8 mouse cellular contexts compared by ENCODE assay signal in the genomic region with DNA sequence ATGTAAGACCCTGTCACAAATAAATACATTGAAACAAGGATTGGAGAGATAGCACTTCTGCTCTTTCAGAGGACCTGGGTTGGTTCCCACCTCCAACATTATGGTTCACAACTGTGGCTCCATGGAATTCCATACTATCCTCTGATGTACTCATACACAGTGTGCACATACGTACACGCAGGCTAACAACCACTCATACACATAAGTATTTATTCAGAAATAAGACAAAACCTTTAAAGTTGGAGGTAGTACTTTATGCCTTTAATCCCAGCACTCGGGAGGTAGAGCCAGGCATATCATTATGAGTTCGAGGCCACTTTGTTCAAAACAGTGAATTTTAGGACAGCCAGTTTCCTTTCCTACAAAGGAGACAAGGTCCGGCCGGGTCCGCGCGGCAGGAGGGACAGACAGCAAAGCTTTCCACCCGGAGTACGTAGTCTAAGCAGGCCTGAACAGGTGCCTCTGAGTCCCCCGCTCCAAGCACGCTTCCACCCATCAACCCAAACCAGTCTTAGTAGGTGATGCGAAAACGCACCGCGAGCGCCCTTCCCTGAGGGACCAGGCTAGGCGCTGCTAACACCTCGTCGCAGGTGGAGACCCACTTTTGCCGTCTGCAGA. TPM values are rescaled to one million over a fixed set of nuclear protein-coding genes. Genes with fewer than 3 reads are reported as not detected.
A peak's percentile ranks its signal among the peaks of the same experiment; 100 is the strongest.
DNase-seq lines count a peak whose midpoint lies in the region; ATAC-seq and TF ChIP-seq lines count a peak whose summit lies in the region.

No protein-coding gene starts in this region.

- no peak for TF ChIP-seq EP300 in liver, embryonic 14.5 days (IDR thresholded peaks at IDR 0.05; ENCODE audit: low read depth)

- H3K27me3 ChIP-seq in C2C12 (ENCODE audit: control insufficient read depth, insufficient read depth, insufficient read length) = no peaks in the 10 kb centered on the region
- H3K27me3 ChIP-seq in forebrain, embryonic 12.5 days = peaks cover 39% of the 10 kb centered on the region
- peaks cover 46% of the 10 kb centered on the region for H3K27me3 ChIP-seq in liver, embryonic 14.5 days (ENCODE audit: control insufficient read depth, insufficient read depth, low read length)

- no peaks in the 10 kb centered on the region for H3K79me2 ChIP-seq in C2C12 (ENCODE audit: control insufficient read depth, insufficient read depth)

- H3K9ac ChIP-seq in forebrain, embryonic 12.5 days = 0 out of 2 replicates have a peak overlapping the region, but pooled peaks have one; percentile 68
- no peak overlapping the region for H3K9ac ChIP-seq in liver, embryonic 14.5 days (replicated peaks)

- no peaks in the 10 kb centered on the region for H3K9me3 ChIP-seq in forebrain, embryonic 12.5 days
- H3K9me3 ChIP-seq in liver, embryonic 14.5 days (ENCODE audit: control insufficient read depth, low read length) = no peaks in the 10 kb centered on the region

- peak; percentile 94 for DNase-seq in heart, adult 11 months
- DNase-seq in heart, adult 18-20 months = no peak
- no peak for DNase-seq in liver, embryonic 14.5 days (ENCODE audit: low read depth in 3 of 3, low spot score in 3 of 3)
- DNase-seq in adrenal gland, adult 8-10 months = no peak
- DNase-seq in layer of hippocampus, postnatal 14 days (ENCODE audit: low spot score in 2 of 2) = no peak
- DNase-seq in left cerebral cortex, adult 8-10 months (ENCODE audit: low spot score in 2 of 2) = no peak

- ATAC-seq in forebrain, embryonic 12.5 days (ENCODE audit: low FRiP score) = 0 out of 2 replicates have a peak, but pooled peaks have one; percentile 19
- no peak for ATAC-seq in liver, embryonic 14.5 days (ENCODE audit: insufficient read depth)

- H3K79me3 ChIP-seq in C2C12 (ENCODE audit: low read depth) = no peaks in the 10 kb centered on the region

- WGBS in forebrain, embryonic 12.5 days = 3% methylated on average over 22 of the region's 22 CpGs
- 9% methylated on average over 22 of the region's 22 CpGs for WGBS in liver, embryonic 14.5 days (ENCODE audit: insufficient replicate concordance)

- H3K4me3 ChIP-seq in C2C12 (ENCODE audit: insufficient read depth, poor library complexity, severe bottlenecking) = peak overlapping the region; percentile 40
- peak overlapping the region; percentile 68 for H3K4me3 ChIP-seq in forebrain, embryonic 12.5 days (replicated peaks)
- H3K4me3 ChIP-seq in liver, embryonic 14.5 days (ENCODE audit: insufficient read depth in 1 of 2, low read depth in 2 of 2, low read length in 2 of 2) = peak overlapping the region in 1 of 2 experiments; percentile 83; a peak in 2 of 4 replicates

- H3K27ac ChIP-seq in forebrain, embryonic 12.5 days = no peak overlapping the region
- no peak overlapping the region for H3K27ac ChIP-seq in liver, embryonic 14.5 days

- peak overlapping the region; percentile 86 for H3K4me2 ChIP-seq in forebrain, embryonic 12.5 days
- H3K4me2 ChIP-seq in liver, embryonic 14.5 days (ENCODE audit: low read depth) = peak overlapping the region; percentile 97

- no peaks in the 10 kb centered on the region for H3K36me3 ChIP-seq in C2C12 (ENCODE audit: control insufficient read depth, insufficient read depth)
- no peaks in the 10 kb centered on the region for H3K36me3 ChIP-seq in forebrain, embryonic 12.5 days (replicated peaks)
- H3K36me3 ChIP-seq in liver, embryonic 14.5 days (replicated peaks; ENCODE audit: control insufficient read depth, insufficient read depth, low read depth) = no peaks in the 10 kb centered on the region

- TF ChIP-seq CTCF in C2C12 (IDR thresholded peaks at IDR 0.05; ENCODE audit: control insufficient read depth, insufficient read depth, insufficient read length) = no peak
- TF ChIP-seq CTCF in liver, embryonic 14.5 days (IDR thresholded peaks at IDR 0.05; ENCODE audit: low read depth) = no peak

- no peak overlapping the region for H3ac ChIP-seq in C2C12 (ENCODE audit: control insufficient read depth, insufficient read length, low read depth)

- H3K4me1 ChIP-seq in forebrain, embryonic 12.5 days = peaks cover 41% of the 10 kb centered on the region
- peaks cover 15 to 17% of the 10 kb centered on the region in 2 experiments for H3K4me1 ChIP-seq in liver, embryonic 14.5 days (replicated peaks; ENCODE audit: control insufficient read depth in 2 of 2, insufficient read depth in 2 of 2, low read length in 1 of 2)

TF ChIP-seq in C2C12, 6 proteins besides CTCF, POLR2A, EP300 and RAD21:
- TF ChIP-seq MYOD1 (IDR thresholded peaks at IDR 0.05; ENCODE audit: control insufficient read depth, insufficient read length, low read depth) = no peak
- TF ChIP-seq FOSL1 (IDR thresholded peaks at IDR 0.05; ENCODE audit: insufficient read depth, low read length, poor library complexity, severe bottlenecking) = no peak
- no peak for TF ChIP-seq USF1 (IDR thresholded peaks at IDR 0.05; ENCODE audit: low read depth)
- TF ChIP-seq CEBPB (IDR thresholded peaks at IDR 0.05; ENCODE audit: low read depth) = no peak
- no peak for TF ChIP-seq MAX (IDR thresholded peaks at IDR 0.05)
- no peak for TF ChIP-seq MYOG (IDR thresholded peaks at IDR 0.05; ENCODE audit: control insufficient read depth, extremely low read depth, insufficient read length)

RNA-seq across cellular contexts. Expression of gene Cbx7, which starts 37.8 kb away (rescaled TPM):
- 10 to 100 TPM; 17.8 to 29.8 TPM for total RNA-seq in heart, adult 18-20 months (2021)
- polyA plus RNA-seq in C2C12 (2012; fragmentation: generic; extraction: Trizol) = 5.9 TPM
- polyA plus RNA-seq in forebrain, embryonic 12.5 days (2016; fragmentation: Nextera tagmentation; extraction: Ambion mirVana) = 3.3 and 3.6 TPM in 2 replicates
- polyA plus RNA-seq in liver, embryonic 14.5 days (2012; rRNA removed) = 2.5 and 2.6 TPM in 2 replicates
- 0.62 and 1.3 TPM in 2 replicates for polyA plus RNA-seq in liver, embryonic 14.5 days (2014; fragmentation: Nextera tagmentation; extraction: Ambion mirVana)
- 10 to 100 TPM; 27.5 to 51.1 (median 40.9) TPM for total RNA-seq in adrenal gland, adult 8-10 months (2022)
- total RNA-seq in layer of hippocampus, postnatal 14 days (2021) = 10 to 100 TPM; 12.8 to 15.1 TPM
- 10 to 100 TPM; 51.4 to 59.9 (median 55.5) TPM for total RNA-seq in left cerebral cortex, adult 8-10 months (2022)

RNA-seq across cellular contexts. Expression of gene Apobec3, which starts 41.7 kb away (rescaled TPM):
- total RNA-seq in heart, adult 18-20 months (2021) = 10 to 100 TPM in 1 of 2 experiments, 1 to 10 TPM in 1; 6.8 to 10.6 TPM
- 24.0 TPM for polyA plus RNA-seq in C2C12 (2012; fragmentation: generic; extraction: Trizol)
- 7.4 and 8.4 TPM in 2 replicates for polyA plus RNA-seq in forebrain, embryonic 12.5 days (2016; fragmentation: Nextera tagmentation; extraction: Ambion mirVana)
- 23.5 and 29.8 TPM in 2 replicates for polyA plus RNA-seq in liver, embryonic 14.5 days (2012; rRNA removed)
- 34.3 and 35.9 TPM in 2 replicates for polyA plus RNA-seq in liver, embryonic 14.5 days (2014; fragmentation: Nextera tagmentation; extraction: Ambion mirVana)
- 10 to 100 TPM; 16.1 to 29.3 (median 22.9) TPM for total RNA-seq in adrenal gland, adult 8-10 months (2022)
- 1 to 10 TPM; 6.1 to 6.4 TPM for total RNA-seq in layer of hippocampus, postnatal 14 days (2021)
- 1 to 10 TPM; 4.3 to 8.1 (median 6.0) TPM for total RNA-seq in left cerebral cortex, adult 8-10 months (2022)
